Mouse (Mus musculus): ENCODE results near the gene Hist1h4f. TPM values are rescaled to one million over a fixed set of nuclear protein-coding genes. Genes with fewer than 3 reads are reported as not detected.
A peak's percentile ranks its signal among the peaks of the same experiment; 100 is the strongest.
"Not testable (repeated sequence)": the region's sequence is repeated elsewhere in the genome, so short reads cannot be mapped to it uniquely, and the experiment has no call there.

The Hist1h4f gene
- total RNA-seq (2022) = 10 to 100 TPM; 18.8 to 31.0 (median 26.5) TPM

GRCm38 (mm10) chr13:23551146-23551834 lies at the start of gene Hist1h4f:
Gene Hist1h4f (minus strand): TSS chr13:23551648.
- DNase-seq (ENCODE audit: low spot score) = peak; percentile 85

- DNase-seq (ENCODE audit: low spot score) = peak; percentile 79
Observed at GRCm38 (mm10) chr13:23597957-23598356, 46.5 kb upstream of the Hist1h4f start.

GRCm38 (mm10) chr13:23595622-23596372 lies 44.3 kb upstream of the Hist1h4f start:
- DNase-seq (ENCODE audit: low spot score) = no peak

DNA sequence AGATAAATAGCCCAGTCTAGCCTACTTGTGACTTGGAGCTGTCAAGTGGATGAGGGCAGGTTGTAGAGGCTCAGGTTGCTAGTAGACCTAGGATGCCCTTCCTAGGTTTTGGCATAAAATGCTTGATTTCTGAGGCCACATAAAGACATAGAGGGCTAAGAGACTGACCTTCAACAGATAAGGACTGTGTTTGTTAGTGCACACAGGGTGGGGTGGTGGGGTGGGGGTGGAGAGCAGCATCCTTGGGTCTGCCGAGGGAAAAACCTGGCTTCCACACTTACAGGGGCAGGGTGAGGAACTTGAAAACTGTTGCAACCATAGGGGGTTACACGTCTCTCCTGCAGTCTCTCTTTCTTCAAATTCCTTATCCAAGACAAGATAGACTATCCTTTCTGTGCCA lies 43.7 kb upstream of the Hist1h4f start:
- DNase-seq (ENCODE audit: low spot score) = no peak

GRCm38 (mm10) chr13:23593051-23593770 lies 41.8 kb upstream of the Hist1h4f start:
- no peak for DNase-seq (ENCODE audit: low spot score)

DNA sequence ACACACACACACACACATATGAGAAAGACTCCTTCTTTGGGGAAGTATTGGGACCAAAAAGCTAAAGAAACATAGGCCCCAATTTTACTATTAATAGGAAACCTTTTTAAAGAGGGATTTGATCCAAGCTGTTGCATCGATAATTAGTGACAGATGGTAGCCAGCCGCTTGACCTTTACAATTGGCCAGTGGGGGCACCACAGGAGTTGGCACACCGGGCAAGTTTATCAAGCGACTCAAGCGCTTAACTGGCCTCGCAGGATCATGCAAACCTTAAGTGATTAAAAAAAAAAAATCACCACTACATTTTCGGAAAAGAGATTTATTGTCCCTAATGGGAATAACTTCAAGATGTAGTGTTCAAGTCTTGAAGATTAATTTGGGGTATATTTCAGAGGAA lies 41.2 kb upstream of the Hist1h4f start:
- DNase-seq (ENCODE audit: low spot score) = no peak

DNA sequence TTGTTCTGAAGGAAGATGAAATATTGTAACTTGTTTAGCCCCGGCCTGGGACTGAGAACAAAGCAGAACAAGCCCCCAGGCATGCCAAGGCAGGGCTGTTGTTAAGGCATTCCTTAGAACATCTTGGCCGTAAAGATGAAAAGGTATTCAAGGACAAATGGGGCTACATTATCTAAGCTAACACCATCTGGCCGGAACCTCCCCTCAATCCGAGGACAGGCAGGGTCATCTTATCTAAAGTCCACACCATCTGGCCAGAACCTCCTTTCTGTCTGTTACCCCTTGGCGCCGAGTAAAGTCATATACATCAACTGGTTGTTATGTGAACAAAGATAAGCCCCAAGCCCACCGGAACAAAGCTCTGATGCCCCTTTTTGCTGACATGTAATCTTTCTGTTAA lies 40.4 kb upstream of the Hist1h4f start:
- DNase-seq (ENCODE audit: low spot score) = not testable (repeated sequence)

GRCm38 (mm10) chr13:23591206-23591605 lies 39.8 kb upstream of the Hist1h4f start:
- no peak for DNase-seq (ENCODE audit: low spot score)

DNA sequence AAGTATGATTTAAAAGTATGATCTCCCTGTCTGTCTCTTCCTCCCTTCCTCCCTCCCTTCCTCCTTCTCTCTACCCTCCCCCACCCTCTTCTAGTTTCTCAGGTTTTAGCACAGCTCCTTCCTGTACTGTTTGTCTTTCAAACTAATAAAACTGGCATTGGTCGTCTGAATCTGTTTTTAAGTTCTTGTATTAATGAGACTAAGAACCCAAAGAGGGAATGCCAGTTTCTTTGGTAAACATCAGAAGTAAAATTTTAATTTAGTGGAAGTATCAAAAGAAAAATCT lies 35.4 kb upstream of the Hist1h4f start:
- no peak for DNase-seq (ENCODE audit: low spot score)

- DNase-seq (ENCODE audit: low spot score) = no peak
Observed at GRCm38 (mm10) chr13:23586099-23586939, 34.9 kb upstream of the Hist1h4f start.

- peak; percentile 94 for DNase-seq (ENCODE audit: low spot score)
Observed at GRCm38 (mm10) chr13:23585442-23586098, 34.1 kb upstream of the Hist1h4f start.

DNA sequence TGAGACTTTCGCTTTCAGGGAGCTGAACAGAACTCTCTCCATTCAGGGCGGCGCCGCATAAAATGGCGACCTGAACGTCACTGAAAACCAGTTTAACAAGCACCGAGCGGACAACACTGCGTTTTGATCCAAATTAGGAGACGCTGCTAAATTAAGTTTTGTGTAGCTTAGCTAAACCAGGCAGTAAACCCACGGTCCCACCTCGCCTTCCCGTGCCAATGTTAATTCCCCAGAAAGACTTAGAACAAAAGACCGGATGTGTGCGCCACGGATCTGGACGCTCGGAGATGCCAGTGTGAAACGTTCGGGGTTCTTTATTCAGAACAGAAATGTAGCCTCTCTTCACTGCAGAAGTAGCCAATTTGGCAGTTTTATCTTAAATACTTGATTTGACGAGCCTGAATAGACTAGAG lies 33.6 kb upstream of the Hist1h4f start:
- peak; percentile 79 for DNase-seq (ENCODE audit: low spot score)

- no peak for DNase-seq (ENCODE audit: low spot score)
Observed at GRCm38 (mm10) chr13:23584331-23584730, 32.9 kb upstream of the Hist1h4f start.

GRCm38 (mm10) chr13:23583387-23584068 lies 32.1 kb upstream of the Hist1h4f start:
- DNase-seq (ENCODE audit: low spot score) = no peak

- DNase-seq (ENCODE audit: low spot score) = no peak
Observed at GRCm38 (mm10) chr13:23582219-23583056, 31.0 kb upstream of the Hist1h4f start.

- peak; percentile 100 for DNase-seq (ENCODE audit: low spot score)
Observed at GRCm38 (mm10) chr13:23581408-23582218, 30.2 kb upstream of the Hist1h4f start, which contains the start of gene Hist1h4d. Gene Hist1h4d (plus strand): TSS chr13:23581598.

GRCm38 (mm10) chr13:23577835-23578234 lies 26.4 kb upstream of the Hist1h4f start:
- DNase-seq (ENCODE audit: low spot score) = no peak

GRCm38 (mm10) chr13:23576906-23577639 lies 25.6 kb upstream of the Hist1h4f start:
- DNase-seq (ENCODE audit: low spot score) = no peak

Measured in heart, adult 8-10 months (tissue).